Mouse (Mus musculus): ENCODE data around the gene Foxj1. TPM values are rescaled to one million over a fixed set of nuclear protein-coding genes. Genes with fewer than 3 reads are reported as not detected.

Gene Foxj1
- polyA plus RNA-seq, 1 experiment from 2014 or later, result 1.3 TPM

GRCm38 (mm10) chr11:116280751-116281663, 54.2 kb downstream of the Foxj1 start, which contains the start of gene Galr2:
TSS of gene Galr2 (plus strand) at chr11:116280939.
- peak within 1 kb of the TSS; percentile 54 for H3K4me2 ChIP-seq
- WGBS, result 5% methylated on average over 48 of the region's 48 CpGs
- H3K9ac ChIP-seq, result no peak within 1 kb of the TSS; the same call in 1 of the 2 replicates
- peak within 1 kb of the TSS; percentile 28 for H3K4me3 ChIP-seq (ENCODE audit: low read depth, low read length)
- TF ChIP-seq CTCF (IDR thresholded peaks at IDR 0.05; ENCODE audit: low read depth), result peak; percentile 31
- no peaks in the 10 kb centered on the region for H3K4me1 ChIP-seq (ENCODE audit: insufficient read depth)
- DNase-seq, result peak; percentile 33
- H3K9me3 ChIP-seq (ENCODE audit: low read depth, low read length), result no peaks in the 10 kb centered on the region
- H3K27me3 ChIP-seq (ENCODE audit: insufficient read depth, low read length), result peaks cover 48% of the 10 kb centered on the region
- H3K27ac ChIP-seq (ENCODE audit: low read depth), result no peak within 1 kb of the TSS
- ATAC-seq (ENCODE audit: insufficient read depth), result no peak
- H3K36me3 ChIP-seq (ENCODE audit: insufficient read depth), result no peaks in the 10 kb centered on the region

Other genes starting within 250 kb of the Foxj1 start
- gene Wbp2, start 248.4 kb downstream of the Foxj1 start, polyA plus RNA-seq (2014; fragmentation: Nextera tagmentation; extraction: Ambion mirVana), result 66.5 and 69.8 TPM in 2 replicates
- gene Trim47, start 208.2 kb downstream of the Foxj1 start, polyA plus RNA-seq (2014; fragmentation: Nextera tagmentation; extraction: Ambion mirVana), result 12.7 and 13.2 TPM in 2 replicates
- gene Trim65, start 204.3 kb downstream of the Foxj1 start, polyA plus RNA-seq (2014; fragmentation: Nextera tagmentation; extraction: Ambion mirVana), result 3.7 and 3.9 TPM in 2 replicates
- gene Mrpl38, start 196.5 kb downstream of the Foxj1 start, polyA plus RNA-seq (2014; fragmentation: Nextera tagmentation; extraction: Ambion mirVana), result 89.3 and 91.9 TPM in 2 replicates
- 30.9 and 35.2 TPM in 2 replicates for gene Fbf1, start 167.2 kb downstream of the Foxj1 start, polyA plus RNA-seq (2014; fragmentation: Nextera tagmentation; extraction: Ambion mirVana)
- 64.1 and 66.7 TPM in 2 replicates for gene Ten1, start 136.5 kb downstream of the Foxj1 start, polyA plus RNA-seq (2014; fragmentation: Nextera tagmentation; extraction: Ambion mirVana)
- gene Acox1, start 136.4 kb downstream of the Foxj1 start, polyA plus RNA-seq (2014; fragmentation: Nextera tagmentation; extraction: Ambion mirVana), result 21.4 and 22.1 TPM in 2 replicates
- gene Evpl, start 97.3 kb downstream of the Foxj1 start, polyA plus RNA-seq (2014; fragmentation: Nextera tagmentation; extraction: Ambion mirVana), result 4.4 and 4.8 TPM in 2 replicates
- 85.7 and 89.8 TPM in 2 replicates for gene Srp68, start 61.2 kb downstream of the Foxj1 start, polyA plus RNA-seq (2014; fragmentation: Nextera tagmentation; extraction: Ambion mirVana)
- gene Galr2, start 54.5 kb downstream of the Foxj1 start, polyA plus RNA-seq (2014; fragmentation: Nextera tagmentation; extraction: Ambion mirVana), result 0.11 TPM in 1 of 2 replicates, not detected in the other
- gene Exoc7, start 28.2 kb downstream of the Foxj1 start, polyA plus RNA-seq (2014; fragmentation: Nextera tagmentation; extraction: Ambion mirVana), result 63.7 and 68.4 TPM in 2 replicates
- gene Rnf157, start 77.6 kb upstream of the Foxj1 start, polyA plus RNA-seq (2014; fragmentation: Nextera tagmentation; extraction: Ambion mirVana), result 13.9 and 16.8 TPM in 2 replicates
- gene Ubald2, start 98.7 kb upstream of the Foxj1 start, polyA plus RNA-seq (2014; fragmentation: Nextera tagmentation; extraction: Ambion mirVana), result 64.9 and 66.7 TPM in 2 replicates
- 0.45 TPM in 1 of 2 replicates, not detected in the other for gene Qrich2, start 130.8 kb upstream of the Foxj1 start, polyA plus RNA-seq (2014; fragmentation: Nextera tagmentation; extraction: Ambion mirVana)
- gene Prpsap1, start 158.8 kb upstream of the Foxj1 start, polyA plus RNA-seq (2014; fragmentation: Nextera tagmentation; extraction: Ambion mirVana), result 191 and 206 TPM in 2 replicates
- gene Sphk1, start 195.5 kb upstream of the Foxj1 start, polyA plus RNA-seq (2014; fragmentation: Nextera tagmentation; extraction: Ambion mirVana), result 4.0 and 5.5 TPM in 2 replicates
- 17.4 and 22.8 TPM in 2 replicates for gene Ube2o, start 246.0 kb upstream of the Foxj1 start, polyA plus RNA-seq (2014; fragmentation: Nextera tagmentation; extraction: Ambion mirVana)